Mouse (Mus musculus) embryonic stem cell, embryonic (primary cell): Measurements from ENCODE around the gene Gm20696.

Experiments used
- CTCF ChIA-PET, 4 experiments: fragments of 300-600 bp in 2 of 4; fragments of 350-600 bp in 2 of 4; sonication (Branson Sonifier 250); formaldehyde crosslinking; loops; one replicate each; lab custom pipeline; 2022; ENCODE audit warnings: inconsistent platforms in 2 of 4; lab: Charles Lee
- POLR2A ChIA-PET, 4 experiments: fragments of 300-600 bp in 2 of 4; fragments of 350-600 bp in 2 of 4; sonication (Branson Sonifier 250); formaldehyde crosslinking; loops; one replicate each; lab custom pipeline; 2022; ENCODE audit warnings: antibody characterized with exemption in 4 of 4, inconsistent platforms in 1 of 4; lab: Charles Lee

The Gm20696 gene

GRCm38 (mm10) chr6:99636801-99637200 is 29.8 kb downstream of the Gm20696 start:
- CTCF ChIA-PET, result interaction anchor here in 3 of 4 experiments (0.6 to 1.7 kb wide), 4 partner anchors 13 to 116 kb away, joined by 3 to 6 read pairs (median 4); no protein-coding TSS in a partner anchor
- POLR2A ChIA-PET, result no interaction called here

GRCm38 (mm10) chr6:99636121-99636520 is 30.5 kb downstream of the Gm20696 start:
- ChIA-PET POLR2A (no interaction called here), CTCF (interaction anchor here in 2 of 4 experiments (1.0 to 1.7 kb wide), 3 partner anchors 13 to 24 kb away, joined by 3 to 5 read pairs (median 3); no protein-coding TSS in a partner anchor)

- ChIA-PET POLR2A (interaction anchor here in 2 of 4 experiments (0.6 to 1.6 kb wide), 2 partner anchors 9 to 944 kb away, joined by 3 to 4 read pairs; no protein-coding TSS in a partner anchor), CTCF (interaction anchor here in 3 of 4 experiments (0.7 to 1.4 kb wide), 3 partner anchors 9 to 150 kb away, joined by 3 to 7 read pairs (median 3); no protein-coding TSS in a partner anchor)
Measured at GRCm38 (mm10) chr6:99632121-99632980, 34.2 kb downstream of the Gm20696 start.

GRCm38 (mm10) chr6:99631637-99632036 is 35.0 kb downstream of the Gm20696 start:
- POLR2A ChIA-PET, result interaction anchor here in 1 of 4 experiments (1.6 kb wide), 1 partner anchor 9 kb away, joined by 4 read pairs; no protein-coding TSS in a partner anchor
- CTCF ChIA-PET, result interaction anchor here in 3 of 4 experiments (0.7 to 1.4 kb wide), 3 partner anchors 8 to 151 kb away, joined by 3 to 7 read pairs (median 3); no protein-coding TSS in a partner anchor

- ChIA-PET POLR2A (interaction anchor here in 2 of 4 experiments (0.5 to 0.9 kb wide), 2 partner anchors 37 to 1447 kb away, joined by 3 read pairs; partner anchors contain the start of genes Eif4e3 (in 1 of the 2) and Gm20696 (in 1 of the 2)), CTCF (no interaction called here)
Measured at GRCm38 (mm10) chr6:99629726-99630458, 36.7 kb downstream of the Gm20696 start.

GRCm38 (mm10) chr6:99626347-99626746 is 40.2 kb downstream of the Gm20696 start:
- ChIA-PET CTCF (no interaction called here), POLR2A (interaction anchor here in 1 of 4 experiments (1.0 kb wide), 1 partner anchor 11 kb away, joined by 5 read pairs; no protein-coding TSS in a partner anchor)

- ChIA-PET POLR2A (interaction anchor here in 1 of 4 experiments (1.0 to 1.2 kb wide), 2 partner anchors 10 to 12 kb away, joined by 3 to 5 read pairs; no protein-coding TSS in a partner anchor), CTCF (no interaction called here)
Measured at GRCm38 (mm10) chr6:99625803-99626202, 40.8 kb downstream of the Gm20696 start.

- ChIA-PET CTCF (no interaction called here), POLR2A (interaction anchor here in 1 of 4 experiments (1.0 to 1.2 kb wide), 2 partner anchors 10 to 11 kb away, joined by 3 to 5 read pairs; no protein-coding TSS in a partner anchor)
Measured at GRCm38 (mm10) chr6:99625306-99625705, 41.3 kb downstream of the Gm20696 start.

- CTCF ChIA-PET, result interaction anchor here in 1 of 4 experiments (1.3 kb wide), 1 partner anchor 20 kb away, joined by 4 read pairs; no protein-coding TSS in a partner anchor
- POLR2A ChIA-PET, result interaction anchor here in 1 of 4 experiments (1.5 kb wide), 1 partner anchor 10 kb away, joined by 4 read pairs; no protein-coding TSS in a partner anchor
Measured at GRCm38 (mm10) chr6:99624542-99624941, 42.1 kb downstream of the Gm20696 start.

GRCm38 (mm10) chr6:99623641-99624040 is 43.0 kb downstream of the Gm20696 start:
- ChIA-PET POLR2A (interaction anchor here in 2 of 4 experiments (0.6 to 1.7 kb wide), 4 partner anchors 9 to 265 kb away, joined by 3 to 12 read pairs (median 4); no protein-coding TSS in a partner anchor), CTCF (interaction anchor here (0.6 to 1.9 kb wide), 14 partner anchors 9 to 648 kb away, joined by 3 to 7 read pairs (median 3); no protein-coding TSS in a partner anchor)

GRCm38 (mm10) chr6:99621167-99621566 is 45.4 kb downstream of the Gm20696 start:
- POLR2A ChIA-PET, result no interaction called here
- CTCF ChIA-PET, result no interaction called here

- POLR2A ChIA-PET, result no interaction called here
- CTCF ChIA-PET, result no interaction called here
Measured at GRCm38 (mm10) chr6:99620471-99620870, 46.1 kb downstream of the Gm20696 start.

- POLR2A ChIA-PET, result interaction anchor here in 1 of 4 experiments (0.5 kb wide), 1 partner anchor 90 kb away, joined by 6 read pairs; no protein-coding TSS in a partner anchor
- CTCF ChIA-PET, result interaction anchor here in 1 of 4 experiments (0.6 kb wide), 1 partner anchor 252 kb away, joined by 4 read pairs; no protein-coding TSS in a partner anchor
Measured at GRCm38 (mm10) chr6:99619964-99620363, 46.6 kb downstream of the Gm20696 start.

GRCm38 (mm10) chr6:99619466-99619865 is 47.1 kb downstream of the Gm20696 start:
- ChIA-PET CTCF (interaction anchor here in 1 of 4 experiments (0.6 kb wide), 1 partner anchor 252 kb away, joined by 4 read pairs; no protein-coding TSS in a partner anchor), POLR2A (interaction anchor here in 1 of 4 experiments (0.5 kb wide), 1 partner anchor 90 kb away, joined by 6 read pairs; no protein-coding TSS in a partner anchor)

- CTCF ChIA-PET, result no interaction called here
- POLR2A ChIA-PET, result interaction anchor here in 1 of 4 experiments (0.6 kb wide), 2 partner anchors 107 to 356 kb away, joined by 5 to 6 read pairs; no protein-coding TSS in a partner anchor
Measured at GRCm38 (mm10) chr6:99617867-99618266, 48.7 kb downstream of the Gm20696 start.

- ChIA-PET POLR2A (interaction anchor here in 1 of 4 experiments (0.6 kb wide), 2 partner anchors 107 to 356 kb away, joined by 5 to 6 read pairs; no protein-coding TSS in a partner anchor), CTCF (interaction anchor here in 1 of 4 experiments (0.6 kb wide), 1 partner anchor 154 kb away, joined by 4 read pairs; no protein-coding TSS in a partner anchor)
Measured at GRCm38 (mm10) chr6:99617415-99617814, 49.2 kb downstream of the Gm20696 start.

- ChIA-PET CTCF (interaction anchor here in 3 of 4 experiments (0.6 to 1.7 kb wide), 3 partner anchors 8 to 773 kb away, joined by 3 read pairs; no protein-coding TSS in a partner anchor), POLR2A (interaction anchor here in 2 of 4 experiments (0.6 to 1.5 kb wide), 6 partner anchors 8 to 1509 kb away, joined by 3 to 5 read pairs (median 4); no protein-coding TSS in a partner anchor)
Measured at GRCm38 (mm10) chr6:99615272-99615751, 51.3 kb downstream of the Gm20696 start.
